Mouse (Mus musculus): ENCODE data around the gene Elovl1. TPM values are rescaled to one million over a fixed set of nuclear protein-coding genes. Genes with fewer than 3 reads are reported as not detected.

Elovl1 gene
- 100 to 1,000 TPM; 138 to 167 TPM for polyA plus RNA-seq (2017; shearing (Covaris generic))

DNA sequence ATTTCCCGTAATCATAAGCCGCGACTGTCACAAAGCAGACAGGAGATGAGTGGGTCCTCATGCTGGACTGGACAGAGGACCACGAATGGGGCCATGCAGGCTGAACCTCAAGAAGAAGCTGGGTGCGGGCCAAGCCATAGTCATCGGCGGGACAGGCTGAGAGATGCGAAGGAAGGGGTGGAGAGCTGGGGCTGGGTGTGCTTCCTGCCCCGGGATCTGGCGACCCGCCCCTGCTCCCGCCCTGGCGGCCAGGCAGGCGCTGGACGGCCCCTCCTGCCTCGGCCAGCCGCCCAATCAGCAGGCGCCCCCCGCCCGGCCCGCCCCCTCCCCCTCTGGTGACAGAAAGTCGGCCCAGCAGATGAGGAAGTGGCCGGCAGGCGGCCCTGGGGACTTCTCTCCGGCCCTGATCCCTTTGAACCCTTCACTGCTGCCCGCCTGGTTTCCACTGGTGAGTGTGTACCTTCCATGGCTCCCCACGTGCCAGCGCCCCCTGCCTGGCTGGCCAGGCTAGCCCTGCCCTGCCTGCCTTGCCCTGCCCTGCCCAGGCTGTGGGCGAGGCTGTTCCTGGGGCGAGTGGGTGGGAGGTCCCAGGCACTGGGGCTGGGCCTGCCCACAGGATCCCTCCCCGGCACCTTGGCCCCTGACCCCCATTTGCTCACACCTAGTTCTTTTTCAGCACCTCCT, at the start of gene Elovl1:
Elovl1 (plus strand) TSS at position 326 of the 684 bp plus-strand sequence.

DNA sequence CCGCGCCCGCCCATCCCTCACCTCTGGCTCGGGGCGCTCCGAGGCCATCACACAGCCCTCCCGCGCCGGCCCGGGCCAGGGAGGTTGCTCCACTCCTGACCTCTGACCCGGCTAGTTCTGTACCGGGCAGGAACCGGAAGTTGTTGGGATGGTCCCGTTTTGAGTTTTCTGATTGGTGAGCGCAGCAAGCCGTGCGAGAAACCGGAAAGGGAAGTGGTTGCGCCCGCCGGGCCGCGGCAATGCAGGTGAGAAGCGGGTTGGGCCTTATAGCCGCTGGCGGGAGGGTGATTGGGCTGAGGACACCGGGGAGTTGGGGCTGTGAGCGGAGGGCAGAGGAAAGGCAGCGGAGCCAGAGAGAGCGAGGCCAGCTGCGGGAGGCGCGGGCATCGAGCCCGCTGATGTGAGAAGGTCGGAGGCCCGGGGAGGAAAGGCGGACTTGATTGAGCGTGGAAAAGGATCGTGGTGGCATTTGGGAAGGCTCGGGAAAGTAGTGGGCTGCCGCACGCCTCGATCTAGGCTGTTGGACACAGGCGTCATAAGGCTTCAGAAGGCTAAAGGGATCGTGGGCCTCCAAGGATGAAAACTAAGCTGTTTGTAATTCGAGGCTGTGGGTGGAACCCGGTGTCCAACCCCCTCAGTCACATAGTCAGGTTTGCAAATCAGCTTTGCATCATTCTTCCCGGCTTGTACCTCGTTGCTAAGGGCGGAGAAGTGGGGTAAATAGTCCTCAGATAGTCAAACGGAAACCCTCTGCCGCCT, 18.6 kb upstream of the Elovl1 start, which contains the start of the genes Szt2 and Med8:
Szt2 (minus strand) TSS at position 132 of the 759 bp plus-strand sequence.
Med8 (plus strand) TSS at position 196 of the 759 bp plus-strand sequence.

DNA sequence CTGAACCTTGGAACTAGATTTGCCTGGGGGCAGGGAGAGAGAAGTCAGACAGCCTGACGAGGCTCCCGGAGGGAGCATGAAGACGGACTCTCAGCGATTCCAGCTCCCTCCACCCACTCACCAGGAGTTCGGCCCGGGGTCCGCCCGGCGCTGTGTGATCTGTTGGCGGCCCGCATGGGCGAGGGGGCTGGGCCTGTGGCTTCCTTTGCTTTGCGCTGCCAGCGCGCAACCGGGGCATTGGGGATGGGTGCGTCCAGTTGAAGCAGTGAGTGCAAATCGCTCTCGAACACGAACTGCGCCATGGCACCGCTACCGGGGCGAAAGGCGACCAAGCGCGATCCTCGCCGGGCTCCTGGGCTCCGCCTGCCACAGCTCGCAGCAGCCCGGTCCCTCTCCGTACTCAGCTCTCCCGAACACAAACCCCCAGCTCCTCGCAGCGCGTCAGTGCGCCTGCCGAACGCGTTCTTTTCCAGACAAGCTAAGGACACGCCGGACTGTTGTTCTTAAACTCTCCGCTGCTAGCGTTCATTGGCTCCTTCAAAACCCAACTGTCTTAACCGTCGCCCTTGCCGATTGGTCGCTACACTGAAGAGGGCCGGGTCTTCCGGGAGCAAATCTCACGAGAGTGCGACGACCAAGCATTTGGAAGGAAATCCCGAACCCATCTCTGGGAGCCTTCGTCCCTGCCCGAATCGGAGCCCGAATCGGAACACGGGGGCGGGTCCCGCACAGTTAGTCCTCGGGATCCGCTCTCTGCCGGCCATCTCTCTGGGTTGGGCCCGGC, 9.1 kb downstream of the Elovl1 start, which contains the start of gene Cdc20:
Cdc20 (minus strand) TSS at position 533 of the 784 bp plus-strand sequence.

DNA sequence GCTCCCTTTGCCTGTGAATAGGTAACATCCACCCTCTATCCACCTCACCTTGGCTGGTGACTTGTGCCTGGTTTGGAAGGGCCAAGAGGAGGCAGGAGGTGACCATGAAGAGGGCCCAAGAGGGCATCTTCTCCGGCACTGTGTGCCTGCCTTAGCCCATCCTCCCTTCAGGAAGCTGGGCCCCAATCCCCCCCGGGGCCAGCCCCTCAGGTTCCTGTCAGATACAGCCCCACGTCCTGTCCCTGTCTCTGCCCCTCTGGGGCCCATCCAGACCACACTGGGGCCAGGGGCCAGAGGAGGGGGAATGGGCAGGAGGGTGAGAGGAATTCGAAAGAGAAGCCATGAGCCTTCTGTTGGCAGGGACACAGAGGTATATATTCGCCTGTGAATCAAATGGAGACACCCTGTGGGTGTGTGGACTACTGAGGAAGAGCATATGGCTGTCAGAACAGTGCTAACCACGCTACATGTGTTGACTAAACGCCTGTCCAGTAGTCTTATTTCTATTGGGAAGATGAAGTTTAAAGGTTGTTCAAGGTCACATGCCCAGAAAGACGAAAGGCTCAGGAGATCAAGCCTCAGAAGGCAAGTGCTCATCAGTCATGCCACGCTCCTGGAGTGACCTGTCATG, 29.6 kb downstream of the Elovl1 start, which contains the start of gene Mpl:
Mpl (minus strand) TSS at position 169 of the 631 bp plus-strand sequence.

Other genes starting within 250 kb of the Elovl1 start
- 10 to 100 TPM; 26.8 to 29.9 TPM for gene Kdm4a, start 248.1 kb upstream of the Elovl1 start, polyA plus RNA-seq (2017; shearing (Covaris generic))
- 1 to 10 TPM in 1 of 2 experiments, under 1 TPM in 1; 0.57 to 2.4 TPM for gene Ptprf, start 136.7 kb upstream of the Elovl1 start, polyA plus RNA-seq (2017; shearing (Covaris generic))
- gene Szt2, start 18.8 kb upstream of the Elovl1 start, polyA plus RNA-seq (2017; shearing (Covaris generic)) = 10 to 100 TPM; 12.9 to 13.0 TPM
- 100 to 1,000 TPM in 1 of 2 experiments, 10 to 100 TPM in 1; 97.0 to 116 TPM for gene Med8, start 18.8 kb upstream of the Elovl1 start, polyA plus RNA-seq (2017; shearing (Covaris generic))
- 1 to 10 TPM; 7.9 to 8.7 TPM for gene Cdc20, start 9.3 kb downstream of the Elovl1 start, polyA plus RNA-seq (2017; shearing (Covaris generic))
- gene Mpl, start 29.4 kb downstream of the Elovl1 start, polyA plus RNA-seq (2017; shearing (Covaris generic)) = under 1 TPM; 0.14 to 0.40 TPM
- under 1 TPM in 1 of 2 experiments, not detected in 1; 0.59 TPM for gene Tie1, start 62.0 kb downstream of the Elovl1 start, polyA plus RNA-seq (2017; shearing (Covaris generic))
- gene 2610528J11Rik, start 98.9 kb downstream of the Elovl1 start, polyA plus RNA-seq (2017; shearing (Covaris generic)) = under 1 TPM in 1 of 2 experiments, not detected in 1; 0.17 TPM
- under 1 TPM in 1 of 2 experiments, not detected in 1; 0.28 TPM for gene Tmem125, start 116.0 kb downstream of the Elovl1 start, polyA plus RNA-seq (2017; shearing (Covaris generic))
- under 1 TPM; 0.08 to 0.42 TPM for gene Cfap57, start 192.7 kb downstream of the Elovl1 start, polyA plus RNA-seq (2017; shearing (Covaris generic))
- gene Ebna1bp2, start 192.7 kb downstream of the Elovl1 start, polyA plus RNA-seq (2017; shearing (Covaris generic)) = 100 to 1,000 TPM; 149 to 167 TPM
- gene Olfr62, start 230.9 kb downstream of the Elovl1 start, polyA plus RNA-seq (2017; shearing (Covaris generic)) = not detected